Mouse (Mus musculus): ENCODE results near the gene Vcan. TPM values are rescaled to one million over a fixed set of nuclear protein-coding genes. Genes with fewer than 3 reads are reported as not detected.
A peak's percentile ranks its signal among the peaks of the same experiment; 100 is the strongest.

Vcan gene
- total RNA-seq, 2 experiments from 2014 or later, result 21.2 to 23.3 TPM

DNA sequence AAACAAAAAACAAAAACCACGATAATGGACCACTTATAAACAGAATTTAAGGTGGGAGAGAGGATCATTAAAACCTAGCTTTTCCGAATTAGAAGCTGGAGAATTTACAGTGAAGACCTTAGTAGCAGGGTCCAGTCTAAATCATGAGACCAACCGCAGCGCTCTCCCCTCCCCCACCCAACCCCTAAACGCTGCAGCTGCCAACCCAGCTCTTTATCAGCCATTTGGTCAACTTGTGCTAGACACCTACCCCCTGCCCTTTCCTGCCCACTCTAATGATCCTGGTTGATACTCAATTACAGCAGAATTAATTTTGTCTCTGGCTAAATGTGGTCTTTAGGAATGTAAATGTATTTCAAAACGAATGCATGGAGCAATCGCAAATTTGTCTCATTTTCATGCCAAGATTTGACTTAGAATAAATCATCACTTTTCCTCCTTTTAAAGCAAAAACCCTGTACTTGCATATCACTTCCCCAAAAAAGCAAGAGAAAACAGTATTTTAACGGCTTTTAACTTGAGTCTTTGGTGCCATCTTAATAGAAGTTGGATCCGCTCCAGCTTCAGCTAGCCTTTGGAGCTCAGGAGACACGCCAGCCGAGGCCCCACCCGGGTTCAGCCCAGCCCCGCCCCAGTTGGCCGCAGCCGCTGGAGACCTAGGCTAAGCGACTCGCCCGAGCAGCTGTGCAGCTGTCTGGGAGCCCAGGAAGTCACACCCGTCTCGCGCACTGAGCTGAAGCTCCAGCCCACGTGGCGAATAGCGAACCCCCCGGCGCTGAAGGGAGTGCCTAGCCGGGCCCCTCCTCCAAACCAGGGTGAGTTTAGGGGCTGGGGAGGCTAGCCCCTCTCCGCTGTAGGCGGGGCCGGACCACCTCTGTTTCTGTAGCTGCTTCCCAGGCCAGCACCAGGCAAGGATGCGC, 3.3 kb downstream of the Vcan start:
- DNase-seq (ENCODE audit: low spot score in 2 of 2), result peak; percentile 52 to 61
- intact Hi-C loops (cut with DNase I), result no loop called here

GRCm38 (mm10) chr13:89738275-89738674, 4.0 kb downstream of the Vcan start:
- intact Hi-C loops (cut with DNase I), result no loop called here
- no peak for DNase-seq (ENCODE audit: low spot score in 2 of 2)

DNA sequence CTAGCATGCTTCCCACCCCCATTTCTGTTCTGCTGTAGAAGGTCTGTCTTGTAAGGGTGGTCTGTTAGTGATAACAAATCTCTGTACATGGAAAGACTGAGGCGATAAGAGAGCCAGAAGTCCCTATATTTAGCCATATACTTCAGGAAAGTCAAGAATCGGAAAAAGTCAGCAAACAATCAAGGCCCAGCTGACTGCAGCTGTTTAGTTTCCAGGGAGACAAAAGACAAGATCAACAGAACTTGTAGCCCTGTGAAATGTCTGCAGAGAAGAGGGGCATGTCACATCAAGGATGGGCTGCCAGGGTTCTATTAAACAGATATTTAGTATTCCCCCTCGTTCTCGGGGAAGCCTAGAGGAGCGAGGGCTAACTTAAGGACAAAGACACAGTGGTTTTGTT, 7.2 kb downstream of the Vcan start:
- intact Hi-C loops (cut with DNase I), result no loop called here
- no peak for DNase-seq (ENCODE audit: low spot score in 2 of 2)

DNA sequence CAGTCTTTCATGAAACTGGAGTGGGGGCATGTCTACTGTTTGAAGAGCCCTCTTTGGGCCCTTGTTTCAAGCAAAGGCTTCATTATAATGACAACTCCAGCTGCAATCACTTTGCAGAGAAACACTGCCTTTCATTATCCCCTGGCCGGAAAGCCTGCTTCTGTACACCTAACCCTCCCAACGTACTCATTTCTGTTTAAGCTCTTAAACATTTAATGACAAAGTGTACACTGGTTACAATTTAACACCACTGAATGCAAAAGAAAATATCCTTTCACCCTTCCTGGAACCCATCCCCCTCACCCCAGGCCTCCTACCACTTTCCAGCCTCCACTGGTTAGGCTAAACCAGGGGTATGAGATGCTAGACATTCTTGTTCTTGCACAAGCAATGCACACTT, 15.8 kb downstream of the Vcan start:
- no peak for DNase-seq (ENCODE audit: low spot score in 2 of 2)
- intact Hi-C loops (cut with DNase I), result no loop called here

- intact Hi-C loops (cut with DNase I), result no loop called here
- DNase-seq (ENCODE audit: low spot score in 2 of 2), result no peak
Observed at GRCm38 (mm10) chr13:89720497-89720896, 21.8 kb downstream of the Vcan start.

GRCm38 (mm10) chr13:89709497-89710201, 32.7 kb downstream of the Vcan start:
- intact Hi-C loops (cut with DNase I), result no loop called here
- DNase-seq (ENCODE audit: low spot score in 2 of 2), result no peak

DNA sequence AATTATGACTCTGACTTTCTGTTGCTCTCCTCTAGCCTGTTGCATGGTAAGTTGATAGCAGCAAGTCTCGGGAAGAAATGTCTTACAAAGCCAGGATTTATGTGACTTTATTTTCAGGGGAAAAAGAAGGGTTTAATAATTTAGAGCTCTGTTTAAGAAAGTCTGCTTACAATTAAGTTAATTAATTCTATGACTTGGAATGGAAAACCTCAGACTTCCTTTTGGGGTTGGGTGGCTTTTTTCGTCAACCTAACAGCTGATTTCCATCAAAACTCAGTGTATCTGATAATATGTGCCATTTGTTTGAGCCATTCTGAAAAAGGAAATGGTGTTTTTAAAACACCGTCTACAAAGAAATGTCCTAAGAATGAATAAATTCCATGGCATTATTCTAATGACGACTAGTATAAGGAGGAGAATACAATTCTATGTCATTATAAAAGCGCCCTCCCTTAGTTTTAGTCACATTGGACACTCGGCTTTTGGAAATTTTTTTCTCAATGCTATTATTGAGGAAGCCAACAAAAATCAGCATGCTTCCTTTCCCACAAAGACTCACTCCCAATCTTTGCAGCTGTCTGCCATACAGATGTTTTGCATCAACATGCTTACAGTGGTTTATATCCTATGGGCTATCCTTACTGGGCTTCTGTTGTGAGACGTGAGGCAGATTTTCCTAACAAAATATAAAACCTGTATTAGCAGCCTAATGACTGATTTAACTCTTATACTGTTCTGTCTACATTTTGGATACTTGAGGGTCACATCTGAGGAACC, 34.0 kb downstream of the Vcan start:
- intact Hi-C loops (cut with DNase I), result no loop called here

DNA sequence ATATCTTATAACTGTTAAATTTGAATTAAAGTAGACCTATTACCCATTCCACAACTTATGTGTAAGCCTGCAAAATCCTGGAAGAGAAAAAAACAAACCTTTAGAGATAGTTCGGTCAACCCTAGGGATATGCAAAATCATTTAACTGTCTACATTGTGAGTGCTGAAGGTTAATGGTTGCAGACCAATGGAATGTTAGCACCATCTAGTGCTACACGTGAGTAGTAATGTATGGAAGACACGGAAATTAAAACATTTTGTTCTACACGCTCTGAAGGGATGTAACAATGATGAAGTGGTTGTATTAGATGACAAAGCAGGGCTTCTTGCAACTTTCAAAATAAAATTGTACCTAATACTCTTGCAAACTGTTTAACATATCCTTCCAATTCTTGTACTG, 39.9 kb downstream of the Vcan start:
- intact Hi-C loops (cut with DNase I), result no loop called here
- no peak for DNase-seq (ENCODE audit: low spot score in 2 of 2)

More for the DNA sequence above, 34.0 kb downstream of the Vcan start:
- no peak for DNase-seq (ENCODE audit: low spot score in 2 of 2)

GRCm38 (mm10) chr13:89699998-89700555, 42.2 kb downstream of the Vcan start:
- DNase-seq (ENCODE audit: low spot score in 2 of 2), result no peak
- intact Hi-C loops (cut with DNase I), result no loop called here

DNA sequence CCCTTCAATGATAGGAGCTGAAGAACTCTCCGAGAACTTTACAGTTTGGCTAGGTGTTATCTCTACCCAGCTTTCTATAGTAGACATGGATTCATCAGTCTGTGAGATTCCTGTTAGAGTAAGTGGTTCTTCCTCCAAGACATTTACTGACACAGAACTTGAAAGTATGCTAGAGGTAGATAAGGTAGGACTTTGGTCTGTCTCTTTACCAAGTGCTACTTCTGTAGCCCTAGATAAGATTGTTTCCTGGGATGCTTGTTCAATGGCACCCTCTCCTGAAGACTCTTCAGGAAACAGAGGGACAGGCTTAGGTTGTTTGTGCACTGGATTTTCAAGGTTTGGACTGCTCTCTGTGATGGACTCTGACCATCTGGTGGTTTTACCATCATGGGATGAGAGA, 49.7 kb downstream of the Vcan start:
- DNase-seq (ENCODE audit: low spot score in 2 of 2), result no peak
- intact Hi-C loops (cut with DNase I), result no loop called here

DNA sequence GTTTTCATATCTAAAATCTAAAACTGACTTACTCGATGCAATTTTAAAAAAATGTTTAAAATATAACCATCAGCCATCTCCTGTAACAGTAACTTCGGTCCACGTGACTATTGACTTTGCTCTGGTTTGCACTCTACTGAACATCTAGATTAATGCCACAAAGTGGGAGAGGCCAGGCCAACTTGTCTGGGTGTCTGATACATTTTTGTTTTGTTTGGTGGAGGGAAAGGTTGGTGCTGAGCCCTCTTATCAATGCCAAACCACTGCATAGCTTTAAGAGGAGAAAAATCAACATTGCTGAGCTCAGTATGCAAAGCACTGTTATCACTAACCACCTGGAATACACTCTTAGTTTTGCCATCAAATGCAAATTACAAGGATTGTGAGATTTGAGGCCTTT, 58.8 kb downstream of the Vcan start:
- intact Hi-C loops (cut with DNase I), result no loop called here

DNA sequence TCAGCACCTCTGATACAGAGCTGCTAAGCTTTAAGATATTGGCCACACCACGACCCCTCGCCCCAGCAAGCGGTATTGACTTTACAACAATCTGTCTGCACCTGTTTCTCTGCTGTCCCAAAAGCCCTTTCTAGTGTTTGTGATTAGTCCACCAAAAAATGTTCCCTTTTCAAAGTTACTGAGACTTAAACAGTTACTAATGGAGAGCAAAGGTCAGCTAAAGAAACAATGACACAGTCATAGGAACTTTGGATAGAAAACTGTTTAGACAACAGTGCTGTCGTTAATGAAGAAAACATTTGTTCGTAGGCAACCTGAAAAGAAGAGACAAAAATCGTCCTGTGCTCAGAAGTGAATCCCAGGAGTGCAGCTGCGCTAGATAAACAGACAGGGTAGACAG, 60.1 kb downstream of the Vcan start:
- intact Hi-C loops (cut with DNase I), result no loop called here
- no peak for DNase-seq (ENCODE audit: low spot score in 2 of 2)

More for the DNA sequence above, 58.8 kb downstream of the Vcan start:
- DNase-seq (ENCODE audit: low spot score in 2 of 2), result no peak

DNA sequence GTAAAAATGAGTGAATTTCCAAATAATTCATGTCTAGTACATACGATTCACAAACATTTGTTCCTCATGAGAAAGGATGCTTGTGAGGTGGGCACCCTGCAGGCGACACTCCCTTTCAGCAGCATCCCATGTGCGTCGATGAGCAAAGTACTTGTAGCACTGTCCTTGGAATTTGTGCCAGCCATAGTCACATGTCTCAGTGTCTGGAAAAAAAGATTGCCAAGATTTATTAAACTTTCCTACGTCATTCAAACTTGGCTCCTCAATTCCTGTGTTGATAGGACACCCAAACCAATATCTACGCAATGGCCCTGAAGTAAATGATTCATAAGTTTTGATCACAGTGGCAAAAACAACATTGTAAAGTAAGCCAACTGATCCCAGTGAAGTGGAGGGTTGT, 62.6 kb downstream of the Vcan start:
- no peak for DNase-seq (ENCODE audit: low spot score in 2 of 2)

DNA sequence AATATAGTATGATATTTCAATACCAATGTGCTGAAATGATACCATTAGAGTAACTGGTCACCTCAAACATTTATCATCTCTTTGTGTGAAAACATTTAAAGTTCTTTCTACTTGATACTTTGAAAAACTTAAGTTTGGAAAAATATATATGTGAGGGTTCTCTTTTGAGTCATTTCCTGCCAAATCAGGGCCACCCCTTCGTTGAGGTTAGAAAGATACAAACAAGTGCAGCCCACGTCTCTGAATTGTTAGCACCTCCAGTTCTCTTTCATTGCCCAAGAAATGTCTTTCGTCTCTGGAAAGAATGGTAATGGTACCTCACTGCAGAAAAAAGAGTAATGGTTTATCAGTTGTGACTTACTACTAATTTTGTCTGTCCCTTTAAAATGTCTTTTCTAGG, 71.8 kb downstream of the Vcan start:
- intact Hi-C loops (cut with DNase I), result no loop called here

More for the DNA sequence above, 62.6 kb downstream of the Vcan start:
- intact Hi-C loops (cut with DNase I), result no loop called here

DNA sequence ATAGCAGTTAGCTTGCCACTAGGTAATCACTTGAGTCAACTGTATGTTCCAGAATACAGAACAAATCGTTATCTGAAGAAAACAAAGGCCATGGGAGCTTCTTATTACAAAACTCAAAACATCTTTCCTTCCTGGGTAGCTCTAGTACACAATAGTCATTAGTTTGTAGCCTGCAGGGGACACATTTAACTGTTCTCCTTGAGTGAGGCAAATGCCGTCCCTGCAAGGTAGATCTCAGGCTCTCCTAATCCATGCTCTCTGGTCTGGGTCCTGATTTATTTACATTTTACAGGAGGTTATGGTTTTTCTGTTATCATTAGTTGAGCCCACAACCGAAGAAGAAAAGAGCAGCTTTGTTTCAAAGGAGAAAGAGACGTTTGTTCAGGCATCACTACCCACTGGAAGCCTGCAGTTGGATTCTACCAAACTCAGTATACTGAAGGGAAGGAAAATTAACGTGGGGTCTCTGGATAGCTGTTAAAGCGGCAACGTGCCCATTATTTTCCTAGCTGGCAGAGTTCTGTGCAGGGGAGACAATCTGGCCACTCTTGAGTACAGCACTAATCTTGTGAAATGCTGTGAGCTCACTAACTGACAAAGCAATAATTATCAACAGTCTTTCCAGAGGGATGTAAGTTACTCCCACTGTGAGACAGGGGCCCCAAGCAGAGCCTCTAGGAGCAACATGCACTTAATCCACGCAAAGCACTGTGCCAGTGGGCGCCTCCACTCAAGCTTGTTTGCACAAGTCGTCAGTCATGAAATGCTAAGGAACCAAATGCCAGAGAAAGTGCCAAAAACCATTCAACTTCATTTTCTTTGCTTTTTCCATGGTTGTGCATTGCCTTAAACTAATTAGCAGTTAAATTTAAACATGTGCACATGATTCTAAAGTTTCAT, 73.1 kb downstream of the Vcan start:
- DNase-seq (ENCODE audit: low spot score in 2 of 2), result peak in 1 of 2 experiments; percentile 14
- intact Hi-C loops (cut with DNase I), result loop anchor here (5.0 to 10.0 kb wide), 2 partner anchors 1173 to 1216 kb away; no protein-coding TSS in a partner anchor

More for the DNA sequence above, 71.8 kb downstream of the Vcan start:
- DNase-seq (ENCODE audit: low spot score in 2 of 2), result no peak

GRCm38 (mm10) chr13:89668069-89668468, 74.2 kb downstream of the Vcan start:
- peak; percentile 61 to 62 for DNase-seq (ENCODE audit: low spot score in 2 of 2)
- intact Hi-C loops (cut with DNase I), result loop anchor here (5.0 to 10.0 kb wide), 2 partner anchors 1174 to 1217 kb away; no protein-coding TSS in a partner anchor

- DNase-seq (ENCODE audit: low spot score in 2 of 2), result no peak
- intact Hi-C loops (cut with DNase I), result loop anchor here (10.0 kb wide), 1 partner anchor 1223 kb away; no protein-coding TSS in a partner anchor
Observed at GRCm38 (mm10) chr13:89661688-89662087, 80.6 kb downstream of the Vcan start.

DNA sequence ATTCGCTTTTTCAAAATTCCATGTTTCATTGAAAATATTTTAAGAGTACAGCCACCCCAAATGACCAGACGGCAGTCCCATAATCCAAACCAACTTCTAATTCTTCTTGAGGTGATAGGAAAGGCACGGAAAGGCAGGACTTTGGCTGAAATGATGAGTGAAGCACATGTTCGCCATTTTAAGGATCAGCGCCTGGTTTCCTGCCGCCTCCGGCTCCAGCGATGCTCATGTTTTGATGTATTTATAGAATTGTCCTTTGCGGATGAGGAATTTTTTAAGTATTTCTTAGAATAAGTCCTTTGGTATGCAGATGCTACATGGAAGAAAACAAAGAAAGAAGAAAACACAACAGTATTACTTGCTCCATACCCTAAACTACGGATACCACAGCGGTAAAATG, 85.3 kb downstream of the Vcan start:
- DNase-seq (ENCODE audit: low spot score in 2 of 2), result peak; percentile 33 to 34
- intact Hi-C loops (cut with DNase I), result no loop called here
